Mouse (Mus musculus) embryonic facial prominence, embryonic 14.5 days (tissue): ENCODE data around the gene Tm4sf5. TPM values are rescaled to one million over a fixed set of nuclear protein-coding genes. Genes with fewer than 3 reads are reported as not detected.
A peak's percentile ranks its signal among the peaks of the same experiment; 100 is the strongest.
"Not testable (repeated sequence)": the region's sequence is repeated elsewhere in the genome, so short reads cannot be mapped to it uniquely, and the experiment has no call there.

Experiments used
- ATAC-seq: fragments of 200-750 bp; cut with Nextera tagmentation; 2 replicates; pipeline ENCODE4 v1.8.0; 2017; ENCODE audit warnings: low read depth, moderate number of reproducible peaks, moderate TSS enrichment
- DNase-seq: peaks from one replicate; pipeline ENCODE4 v3.0.0-alpha.2; 2015; ENCODE audit warnings: low spot score
- H3K27ac ChIP-seq: fragments of 300-500 bp; sonication (generic); replicated peaks from 2 replicates; pipeline ENCODE4 v1.5.1; 2014; ENCODE audit warnings: low read depth, mild to moderate bottlenecking, low read length, moderate library complexity
- H3K27me3 ChIP-seq: fragments of 300-500 bp; sonication (generic); replicated peaks from 2 replicates; pipeline ENCODE4 v1.6.1; 2014; ENCODE audit warnings: low read length; ENCODE audit not compliant: control insufficient read depth, insufficient read depth
- H3K36me3 ChIP-seq: fragments of 300-500 bp; sonication (generic); 2 replicates; pipeline ENCODE4 v1.6.1; 2014; ENCODE audit warnings: low read length, mixed read lengths; ENCODE audit not compliant: control insufficient read depth, insufficient read depth
- H3K4me1 ChIP-seq: fragments of 300-500 bp; sonication (generic); 2 replicates; pipeline ENCODE4 v1.6.1; 2014; ENCODE audit warnings: antibody characterized with exemption, low read length; ENCODE audit not compliant: control insufficient read depth, insufficient read depth
- H3K4me2 ChIP-seq: fragments of 300-500 bp; sonication (generic); 2 replicates; pipeline ENCODE4 v1.6.1; 2014; ENCODE audit warnings: low read depth, mild to moderate bottlenecking, low read length, moderate library complexity, mixed read lengths
- H3K4me3 ChIP-seq: fragments of 300-500 bp; sonication (generic); 2 replicates; pipeline ENCODE4 v1.5.1; 2014; ENCODE audit warnings: low read depth, mild to moderate bottlenecking, low read length
- H3K9ac ChIP-seq: fragments of 300-500 bp; sonication (generic); 2 replicates; pipeline ENCODE4 v1.6.1; 2014; ENCODE audit warnings: low read depth, mild to moderate bottlenecking, low read length, moderate library complexity, mixed read lengths
- H3K9me3 ChIP-seq: fragments of 300-500 bp; sonication (generic); 2 replicates; pipeline ENCODE4 v1.6.1; 2016; ENCODE audit warnings: low read length; ENCODE audit not compliant: control insufficient read depth
- WGBS: fragments of 180-500 bp; shearing (Covaris S2); extraction: QIAGEN DNeasy Blood & Tissue Kit; methylation state at CpG from one replicate; pipeline ENCODE4 v1.1.7; 2014; 5-methylcytosine and 5-hydroxymethylcytosine counted together
- polyA plus RNA-seq: library from polyadenylated mRNA; unstranded; fragments of >200 nt; fragmentation: Nextera tagmentation; extraction: Ambion mirVana; gene quantifications from 2 replicates; pipeline ENCODE4 v1.2.1, GENCODE M21; 2014

The Tm4sf5 gene
- polyA plus RNA-seq, 1 experiment from 2014 or later, result not detected

DNA sequence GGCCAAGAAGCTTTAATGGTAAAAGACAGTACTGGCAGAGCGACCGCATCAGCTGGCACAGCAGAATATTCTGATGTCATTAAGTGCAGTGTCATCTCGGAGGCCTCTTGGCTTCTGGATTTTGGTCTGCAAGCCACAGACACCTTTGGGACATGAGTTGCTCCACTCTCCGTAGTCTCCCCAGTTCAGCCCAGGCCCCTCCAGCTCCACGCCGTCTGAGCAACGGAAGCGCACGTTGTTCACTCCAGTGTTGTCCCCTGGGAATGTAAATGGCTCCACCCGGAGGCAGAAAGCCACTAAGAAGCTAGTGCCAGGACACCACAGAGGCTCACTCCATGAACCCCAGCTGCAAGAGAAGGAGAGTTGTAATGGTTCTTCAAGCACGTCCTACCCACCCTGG is 8.5 kb downstream of the Tm4sf5 start:
- DNase-seq (peak; percentile 16), ATAC-seq (no peak)
- H3K4me2 ChIP-seq, result no peak overlapping the region
- no peaks in the 10 kb centered on the region for H3K27me3 ChIP-seq
- no peak overlapping the region for H3K4me3 ChIP-seq
- no peaks in the 10 kb centered on the region for H3K9me3 ChIP-seq
- 54% methylated on average over 11 of the region's 11 CpGs for WGBS
- no peak overlapping the region for H3K9ac ChIP-seq
- no peak overlapping the region for H3K27ac ChIP-seq
- H3K4me1 ChIP-seq, result no peaks in the 10 kb centered on the region
- no peaks in the 10 kb centered on the region for H3K36me3 ChIP-seq

DNA sequence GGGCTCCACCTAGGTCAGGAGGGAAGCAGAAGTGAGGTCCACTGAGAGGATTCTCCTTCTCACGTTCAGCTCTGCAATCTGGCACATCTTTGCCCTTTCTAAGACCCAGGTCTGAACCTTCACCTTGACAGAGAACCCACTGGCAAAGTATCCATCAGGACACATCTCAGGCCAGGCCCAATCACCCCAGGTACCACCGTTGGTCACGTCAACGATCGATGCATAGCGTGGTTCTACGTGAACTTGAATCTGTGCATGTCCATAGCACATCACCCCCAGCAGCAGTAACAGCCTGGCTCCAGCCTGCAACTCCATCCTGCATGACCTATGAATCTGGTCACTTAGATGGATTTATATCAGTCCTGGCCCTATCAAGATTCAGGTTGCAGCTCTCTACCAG is 9.2 kb downstream of the Tm4sf5 start, which contains the start of gene Vmo1:
Vmo1 (minus strand) TSS at position 329 of the 400 bp plus-strand sequence.
- no peak within 1 kb of the TSS for H3K4me2 ChIP-seq
- H3K27me3 ChIP-seq, result no peaks in the 10 kb centered on the region
- H3K27ac ChIP-seq, result no peak within 1 kb of the TSS
- DNase-seq (no peak), ATAC-seq (no peak)
- H3K9ac ChIP-seq, result no peak within 1 kb of the TSS
- H3K36me3 ChIP-seq, result no peaks in the 10 kb centered on the region
- H3K9me3 ChIP-seq, result no peaks in the 10 kb centered on the region
- 88% methylated on average over 7 of the region's 7 CpGs for WGBS
- H3K4me3 ChIP-seq, result no peak within 1 kb of the TSS
- no peaks in the 10 kb centered on the region for H3K4me1 ChIP-seq

- no peak overlapping the region for H3K27ac ChIP-seq
- H3K4me1 ChIP-seq, result 0 out of 2 replicates have a peak, but pooled peaks cover 8% of the 10 kb centered on the region
- H3K9ac ChIP-seq, result no peak overlapping the region
- ATAC-seq (no peak), DNase-seq (peak; percentile 60)
- H3K36me3 ChIP-seq, result no peaks in the 10 kb centered on the region
- no peak overlapping the region for H3K4me3 ChIP-seq
- no peak overlapping the region for H3K4me2 ChIP-seq
- H3K9me3 ChIP-seq, result no peaks in the 10 kb centered on the region
- WGBS, result 22% methylated on average over 2 of the region's 2 CpGs
- no peaks in the 10 kb centered on the region for H3K27me3 ChIP-seq
Observed at GRCm38 (mm10) chr11:70516352-70516751, 11.3 kb downstream of the Tm4sf5 start.

- WGBS, result 52% methylated on average over 1 of the region's 1 CpGs
- Histone ChIP-seq H3K27me3 (no peaks in the 10 kb centered on the region), H3K27ac (no peak overlapping the region), H3K4me2 (no peak overlapping the region), H3K9me3 (no peaks in the 10 kb centered on the region), H3K9ac (no peak overlapping the region), H3K4me3 (no peak overlapping the region), H3K36me3 (no peaks in the 10 kb centered on the region), H3K4me1 (0 out of 2 replicates have a peak, but pooled peaks cover 8% of the 10 kb centered on the region)
- ATAC-seq (no peak), DNase-seq (no peak)
Observed at GRCm38 (mm10) chr11:70518436-70518835, 13.4 kb downstream of the Tm4sf5 start.

DNA sequence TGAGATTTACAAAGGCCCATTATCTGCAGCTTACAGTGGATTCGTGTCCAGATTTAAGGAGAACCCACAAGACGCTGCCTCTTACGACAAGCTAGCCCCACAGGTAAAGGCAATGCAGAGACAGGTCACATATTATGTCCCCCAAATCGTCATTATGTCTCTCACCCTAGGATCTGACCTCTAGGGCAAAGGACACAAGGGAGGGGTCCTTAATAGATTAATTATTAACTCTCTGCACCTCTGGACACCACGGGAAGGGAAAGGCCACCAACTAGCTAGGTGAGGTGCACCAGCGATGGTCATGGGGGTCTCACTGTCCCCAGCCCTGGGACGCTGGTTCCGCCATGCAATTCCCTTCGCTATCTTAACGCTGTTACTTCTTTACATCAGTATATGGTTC is 13.9 kb downstream of the Tm4sf5 start, which contains the start of gene Gltpd2:
Gltpd2 (plus strand) TSS at position 274 of the 400 bp plus-strand sequence.
- no peak for ATAC-seq
- WGBS, result 81% methylated on average over 10 of the region's 10 CpGs
- H3K4me1 ChIP-seq, result 0 out of 2 replicates have a peak, but pooled peaks cover 8% of the 10 kb centered on the region
- DNase-seq, result no peak
- no peaks in the 10 kb centered on the region for H3K9me3 ChIP-seq
- peak within 1 kb of the TSS; percentile 62 for H3K4me2 ChIP-seq
- peak within 1 kb of the TSS; percentile 70; the same call in 1 of the 2 replicates for H3K27ac ChIP-seq
- H3K36me3 ChIP-seq, result no peaks in the 10 kb centered on the region
- H3K27me3 ChIP-seq, result no peaks in the 10 kb centered on the region
- H3K4me3 ChIP-seq, result peak within 1 kb of the TSS; percentile 36
- H3K9ac ChIP-seq, result peak within 1 kb of the TSS; percentile 72

- H3K27me3 ChIP-seq, result no peaks in the 10 kb centered on the region
- peak overlapping the region; percentile 62 for H3K4me2 ChIP-seq
- no peaks in the 10 kb centered on the region for H3K9me3 ChIP-seq
- H3K9ac ChIP-seq, result peak overlapping the region; percentile 72
- peak; percentile 45 for ATAC-seq
- peak overlapping the region; percentile 36 for H3K4me3 ChIP-seq
- peak overlapping the region; percentile 70; the same call in 1 of the 2 replicates for H3K27ac ChIP-seq
- peak; percentile 52 for DNase-seq
- H3K36me3 ChIP-seq, result no peaks in the 10 kb centered on the region
- 0 out of 2 replicates have a peak, but pooled peaks cover 8% of the 10 kb centered on the region for H3K4me1 ChIP-seq
- WGBS, result 19% methylated on average over 33 of the region's 41 CpGs
Observed at GRCm38 (mm10) chr11:70520178-70520769, 15.2 kb downstream of the Tm4sf5 start.

DNA sequence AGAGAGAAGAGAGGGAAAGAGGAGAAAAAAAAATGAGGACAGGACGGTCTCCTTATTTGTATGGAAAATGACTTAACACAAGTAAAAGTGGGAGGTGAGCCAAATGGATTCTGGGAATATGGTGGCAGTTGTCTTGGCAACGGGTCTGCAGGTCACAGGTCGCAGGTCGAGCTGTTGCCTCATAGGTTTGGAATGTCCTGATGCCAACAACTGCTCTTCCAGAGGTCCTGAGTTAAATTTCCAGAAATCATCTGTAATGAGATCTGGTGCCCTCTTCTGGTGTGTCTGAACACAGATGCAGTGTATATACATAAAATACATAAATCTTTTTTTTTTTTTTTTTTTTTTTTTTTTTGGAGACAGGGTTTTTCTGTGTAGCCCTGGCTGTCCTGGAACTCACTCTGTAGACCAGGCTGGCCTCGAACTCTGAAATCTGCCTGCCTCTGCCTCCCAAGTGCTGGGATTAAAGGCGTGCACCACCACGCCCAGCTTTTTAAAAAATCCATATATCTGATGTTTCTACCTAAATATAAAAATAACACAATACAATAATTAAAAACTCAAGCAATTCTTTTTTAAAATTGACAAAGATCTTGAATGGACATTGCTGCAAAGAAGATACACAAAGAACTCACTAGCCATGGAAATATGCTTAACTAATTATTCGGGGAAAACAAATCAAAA is 18.4 kb downstream of the Tm4sf5 start:
- 89% methylated on average over 8 of the region's 8 CpGs for WGBS
- not testable (repeated sequence) for DNase-seq, ATAC-seq, H3K9me3 ChIP-seq, H3K9ac ChIP-seq, H3K4me3 ChIP-seq, H3K27me3 ChIP-seq, H3K4me2 ChIP-seq, H3K27ac ChIP-seq
- peaks cover 13% of the 10 kb centered on the region for H3K4me1 ChIP-seq
- peaks cover 22% of the 10 kb centered on the region for H3K36me3 ChIP-seq

DNA sequence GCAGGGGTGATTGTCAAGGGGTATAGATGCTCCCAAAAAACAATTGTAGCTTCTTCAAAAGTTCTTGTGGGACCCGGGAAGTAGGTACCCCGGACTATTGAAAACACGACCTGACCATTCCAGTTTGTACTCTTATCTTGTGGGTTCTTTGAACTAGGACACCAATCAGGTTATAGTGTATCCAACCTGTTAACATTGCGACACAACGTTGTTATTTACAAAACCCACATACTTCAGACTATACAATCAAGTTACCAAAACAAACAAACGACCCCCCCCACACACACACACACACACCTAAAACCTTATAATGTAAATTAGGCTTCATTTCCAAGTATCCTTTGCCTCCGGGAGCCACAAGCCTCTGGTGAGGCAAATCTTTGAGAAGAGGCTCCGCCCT is 19.7 kb downstream of the Tm4sf5 start:
- peak overlapping the region; percentile 79 for H3K4me2 ChIP-seq
- H3K4me3 ChIP-seq, result peak overlapping the region; percentile 71
- DNase-seq, result no peak
- H3K9me3 ChIP-seq, result no peaks in the 10 kb centered on the region
- ATAC-seq, result peak; percentile 10; the same call in 1 of the 2 replicates
- WGBS, result 8% methylated on average over 8 of the region's 8 CpGs
- peak overlapping the region; percentile 56; the same call in 1 of the 2 replicates for H3K9ac ChIP-seq
- H3K27ac ChIP-seq, result no peak overlapping the region
- peaks cover 12% of the 10 kb centered on the region for H3K4me1 ChIP-seq
- H3K27me3 ChIP-seq, result no peaks in the 10 kb centered on the region
- peaks cover 35% of the 10 kb centered on the region for H3K36me3 ChIP-seq
